9 mouse cellular contexts compared by ENCODE assay signal in genomic region chr17:23675564-23676281, GRCm38 (mm10). TPM values are rescaled to one million over a fixed set of nuclear protein-coding genes. Genes with fewer than 3 reads are reported as not detected.
A peak's percentile ranks its signal among the peaks of the same experiment; 100 is the strongest.
DNase-seq lines count a peak whose midpoint lies in the region; ATAC-seq lines count a peak whose summit lies in the region.
"Had no signal": no experiment of that assay in that cellular context is flagged by ENCODE, and none has a peak within 500 bp of the region (broad histone marks: within the 10 kb centered on the region; RNA-seq: fewer than 3 reads in every experiment).

No protein-coding gene starts in this region.

- peak overlapping the region; percentile 66 for H3K27ac ChIP-seq in intestine, embryonic 15.5 days

- no peaks in the 10 kb centered on the region for H3K36me3 ChIP-seq in intestine, embryonic 15.5 days

- 17% methylated on average over 15 of the region's 15 CpGs for WGBS in intestine, embryonic 15.5 days

- peaks cover 38% of the 10 kb centered on the region for H3K4me1 ChIP-seq in intestine, embryonic 15.5 days (replicated peaks)

- no peak for ATAC-seq in intestine, embryonic 15.5 days

- H3K4me2 ChIP-seq in intestine, embryonic 15.5 days (replicated peaks), result peak overlapping the region; percentile 96

- peak overlapping the region; percentile 54 for H3K4me3 ChIP-seq in intestine, embryonic 15.5 days (replicated peaks)

- intact Hi-C loops in gastrocnemius, postnatal 36 days (cut with DNase I), result no loop called here

- no peaks in the 10 kb centered on the region for H3K9me3 ChIP-seq in intestine, embryonic 15.5 days

- DNase-seq in urinary bladder, adult 2 months (ENCODE audit: low spot score), result peak; percentile 58
- no peak for DNase-seq in urinary bladder, postnatal 10 days (ENCODE audit: low spot score)
- peak; percentile 66 for DNase-seq in cerebellum, adult 8-10 months
- peak; percentile 51 to 58 for DNase-seq in gastrocnemius, postnatal 36 days
- DNase-seq in lung, adult 18-20 months, result peak; percentile 68 to 69
- DNase-seq in ovary, adult 18-20 months (ENCODE audit: low spot score), result peak; percentile 58
- DNase-seq in left cerebral cortex, adult 18-20 months (ENCODE audit: low spot score in 2 of 2), result no peak

- peak overlapping the region; percentile 60 for H3K9ac ChIP-seq in intestine, embryonic 15.5 days

- H3K27me3 ChIP-seq in intestine, embryonic 15.5 days (replicated peaks), result peaks cover 21% of the 10 kb centered on the region

RNA-seq across cellular contexts. Expression of gene Tnfrsf12a, which starts 1.5 kb away (rescaled TPM):
- polyA plus RNA-seq in urinary bladder, adult 2 months (2012; rRNA removed), result 17.4 and 26.7 TPM in 2 replicates
- total RNA-seq in gastrocnemius, postnatal 36 days (2021), result 10 to 100 TPM; 38.1 to 49.0 TPM
- 24.2 and 24.8 TPM in 2 replicates for polyA plus RNA-seq in intestine, embryonic 15.5 days (2015; fragmentation: Nextera tagmentation; extraction: Ambion mirVana)
- 10 to 100 TPM; 10.2 to 12.7 TPM for total RNA-seq in left cerebral cortex, adult 18-20 months (2021)

RNA-seq across cellular contexts. Expression of gene Thoc6, which starts 2.0 kb away (rescaled TPM):
- 13.2 and 16.9 TPM in 2 replicates for polyA plus RNA-seq in urinary bladder, adult 2 months (2012; rRNA removed)
- total RNA-seq in gastrocnemius, postnatal 36 days (2021), result 1 to 10 TPM; 7.6 to 9.2 TPM
- 43.0 and 43.2 TPM in 2 replicates for polyA plus RNA-seq in intestine, embryonic 15.5 days (2015; fragmentation: Nextera tagmentation; extraction: Ambion mirVana)
- total RNA-seq in left cerebral cortex, adult 18-20 months (2021), result 1 to 10 TPM; 5.3 to 6.8 TPM

RNA-seq across cellular contexts. Expression of gene Hcfc1r1, which starts 2.3 kb away (rescaled TPM):
- polyA plus RNA-seq in urinary bladder, adult 2 months (2012; rRNA removed), result 136 and 183 TPM in 2 replicates
- total RNA-seq in gastrocnemius, postnatal 36 days (2021), result 100 to 1,000 TPM; 125 TPM
- polyA plus RNA-seq in intestine, embryonic 15.5 days (2015; fragmentation: Nextera tagmentation; extraction: Ambion mirVana), result 68.9 and 69.9 TPM in 2 replicates
- 100 to 1,000 TPM; 126 to 130 TPM for total RNA-seq in left cerebral cortex, adult 18-20 months (2021)

RNA-seq across cellular contexts. Expression of gene Cldn6, which starts 3.3 kb away (rescaled TPM):
- polyA plus RNA-seq in urinary bladder, adult 2 months (2012; rRNA removed), result 0.04 TPM in 1 of 2 replicates, not detected in the other
- not detected for total RNA-seq in gastrocnemius, postnatal 36 days (2021)
- 42.8 and 46.2 TPM in 2 replicates for polyA plus RNA-seq in intestine, embryonic 15.5 days (2015; fragmentation: Nextera tagmentation; extraction: Ambion mirVana)
- total RNA-seq in left cerebral cortex, adult 18-20 months (2021), result not detected
- polyA plus RNA-seq: large intestine, adult 2 months had no signal

RNA-seq across cellular contexts. Expression of gene Cldn9, which starts 8.1 kb away (rescaled TPM):
- not detected in 2 replicates for polyA plus RNA-seq in urinary bladder, adult 2 months (2012; rRNA removed)
- not detected for total RNA-seq in gastrocnemius, postnatal 36 days (2021)
- polyA plus RNA-seq in intestine, embryonic 15.5 days (2015; fragmentation: Nextera tagmentation; extraction: Ambion mirVana), result 1.3 and 2.0 TPM in 2 replicates
- under 1 TPM; 0.23 to 0.26 TPM for total RNA-seq in left cerebral cortex, adult 18-20 months (2021)

Comparison
In these comparisons a context has a peak if more than half of its experiments do, and no peak if none do; other contexts are left out.
1. DNase-seq: peak in urinary bladder, adult 2 months (single experiment), cerebellum, adult 8-10 months (single experiment), gastrocnemius, postnatal 36 days (2 of 2), lung, adult 18-20 months (2 of 2) and ovary, adult 18-20 months (single experiment); none in urinary bladder, postnatal 10 days (single experiment) and left cerebral cortex, adult 18-20 months (0 of 2).